20 mouse cellular contexts compared by ENCODE assay signal in genomic region chr1:132246137-132246536, GRCm38 (mm10). TPM values are rescaled to one million over a fixed set of nuclear protein-coding genes. Genes with fewer than 3 reads are reported as not detected.
DNase-seq lines count a peak whose midpoint lies in the region; ATAC-seq and TF ChIP-seq lines count a peak whose summit lies in the region.
"Had no signal": no experiment of that assay in that cellular context is flagged by ENCODE, and none has a peak within 500 bp of the region (broad histone marks: within the 10 kb centered on the region; RNA-seq: fewer than 3 reads in every experiment).

No protein-coding gene starts in this region.

- no peaks in the 10 kb centered on the region for H3K27me3 ChIP-seq in heart, embryonic 11.5 days (ENCODE audit: control insufficient read depth, insufficient read depth, low read length)
- H3K27me3 ChIP-seq in MEL (ENCODE audit: control insufficient read depth in 1 of 2, insufficient read depth in 2 of 2, low read length in 2 of 2) = no peaks in the 10 kb centered on the region
- H3K27me3 ChIP-seq in midbrain, embryonic 15.5 days (replicated peaks) = no peaks in the 10 kb centered on the region
- H3K27me3 ChIP-seq: heart, embryonic 15.5 days; midbrain, embryonic 13.5 days; neural tube, embryonic 13.5 days had no signal

- H3K4me1 ChIP-seq in heart, embryonic 11.5 days (ENCODE audit: control insufficient read depth, insufficient read depth, low read length) = peaks cover 6% of the 10 kb centered on the region
- H3K4me1 ChIP-seq in MEL (ENCODE audit: control insufficient read depth in 1 of 2, insufficient read depth in 2 of 2, low read length in 2 of 2) = peaks cover 8 to 16% of the 10 kb centered on the region in 2 experiments; a peak in 3 of 4 replicates
- H3K4me1 ChIP-seq in midbrain, embryonic 15.5 days = no peaks in the 10 kb centered on the region
- H3K4me1 ChIP-seq: embryonic facial prominence, embryonic 10.5 days; heart, embryonic 15.5 days; midbrain, embryonic 13.5 days; neural tube, embryonic 13.5 days had no signal

- no peak for ATAC-seq in heart, embryonic 11.5 days (replicated peaks; ENCODE audit: insufficient number of reproducible peaks, low FRiP score, low TSS enrichment)
- no peak for ATAC-seq in midbrain, embryonic 15.5 days (replicated peaks)
- ATAC-seq: inflammation-experienced regulatory T-cells, adult 6 months; midbrain, embryonic 13.5 days had no signal

- 27% methylated on average over 6 of the region's 6 CpGs for WGBS in heart, embryonic 11.5 days (ENCODE audit: insufficient replicate concordance)
- WGBS in midbrain, embryonic 15.5 days = 65% methylated on average over 6 of the region's 6 CpGs

- H3K79me2 ChIP-seq in MEL (ENCODE audit: control insufficient read depth, insufficient read depth, low read length, poor library complexity) = no peaks in the 10 kb centered on the region

- no peak overlapping the region for H3K4me2 ChIP-seq in heart, embryonic 11.5 days
- H3K4me2 ChIP-seq in midbrain, embryonic 15.5 days = no peak overlapping the region
- H3K4me2 ChIP-seq: heart, embryonic 15.5 days; midbrain, embryonic 13.5 days; neural tube, embryonic 13.5 days had no signal

- no peak overlapping the region for H3K9ac ChIP-seq in heart, embryonic 11.5 days (ENCODE audit: low read depth, low read length)
- peak overlapping the region; percentile 5 for H3K9ac ChIP-seq in MEL (ENCODE audit: control insufficient read depth, low read depth, low read length, poor library complexity, severe bottlenecking)
- H3K9ac ChIP-seq in midbrain, embryonic 15.5 days = no peak overlapping the region
- H3K9ac ChIP-seq: heart, embryonic 15.5 days; midbrain, embryonic 13.5 days; neural tube, embryonic 13.5 days had no signal

- peak; percentile 21 to 58 for DNase-seq in heart, adult 9 months (ENCODE audit: low spot score in 2 of 2)
- DNase-seq in MEL (ENCODE audit: low read depth, low spot score) (peak; percentile 84), liver (peak; percentile 31)
- peak; percentile 51 for DNase-seq in lung, postnatal 36 days
- DNase-seq in frontal cortex, postnatal 36 days (ENCODE audit: low spot score in 2 of 2) = no peak
- DNase-seq in thymus, postnatal 25 days = no peak
- DNase-seq: cerebellum, adult 9-11 months; retina, postnatal 1 day had no signal

- H3K9me3 ChIP-seq in heart, embryonic 11.5 days (replicated peaks; ENCODE audit: control insufficient read depth, low read length) = no peaks in the 10 kb centered on the region
- no peaks in the 10 kb centered on the region for H3K9me3 ChIP-seq in MEL (replicated peaks; ENCODE audit: insufficient read depth, low read length)
- no peaks in the 10 kb centered on the region for H3K9me3 ChIP-seq in midbrain, embryonic 15.5 days
- H3K9me3 ChIP-seq: embryonic facial prominence, embryonic 10.5 days; heart, embryonic 15.5 days; midbrain, embryonic 13.5 days; neural tube, embryonic 13.5 days had no signal

- no peak for TF ChIP-seq POLR2A in MEL (IDR thresholded peaks at IDR 0.05; ENCODE audit: control insufficient read depth in 1 of 2, insufficient read depth in 1 of 2, low read depth in 1 of 2, low read length in 2 of 2, poor library complexity in 1 of 2)

- no peak overlapping the region for H3K27ac ChIP-seq in heart, embryonic 11.5 days (ENCODE audit: low read depth, low read length)
- H3K27ac ChIP-seq in MEL (ENCODE audit: control insufficient read depth, low read depth, low read length) = peak overlapping the region; percentile 15; the same call in 1 of the 2 replicates
- no peak overlapping the region; the same call in 1 of the 2 replicates for H3K27ac ChIP-seq in midbrain, embryonic 15.5 days
- H3K27ac ChIP-seq: embryonic facial prominence, embryonic 10.5 days; heart, embryonic 15.5 days; midbrain, embryonic 13.5 days; neural tube, embryonic 13.5 days had no signal

- no peak for TF ChIP-seq RAD21 in MEL (IDR thresholded peaks at IDR 0.05; ENCODE audit: low read depth, low read length)

- H3K36me3 ChIP-seq in heart, embryonic 11.5 days (ENCODE audit: control insufficient read depth, insufficient read depth, low read length) = no peaks in the 10 kb centered on the region
- H3K36me3 ChIP-seq in MEL (ENCODE audit: control insufficient read depth in 1 of 2, insufficient read depth in 2 of 2, low read length in 2 of 2) = peaks cover 0 to 12% of the 10 kb centered on the region in 2 experiments; a peak in 2 of 4 replicates
- H3K36me3 ChIP-seq in midbrain, embryonic 15.5 days (replicated peaks) = no peaks in the 10 kb centered on the region
- H3K36me3 ChIP-seq: embryonic facial prominence, embryonic 10.5 days; heart, embryonic 15.5 days; midbrain, embryonic 13.5 days had no signal

- TF ChIP-seq CTCF in MEL (IDR thresholded peaks at IDR 0.05 in 2 of 3, conservative IDR thresholded peaks at IDR 0.05 in 1 of 3; ENCODE audit: control insufficient read depth in 1 of 3, insufficient read depth in 1 of 3, low read depth in 2 of 3, low read length in 3 of 3, poor library complexity in 1 of 3, severe bottlenecking in 1 of 3) = no peak

- TF ChIP-seq EP300 in MEL (IDR thresholded peaks at IDR 0.05; ENCODE audit: low read depth in 1 of 2, low read length in 2 of 2) = peak; percentile 78 to 88

- no peak overlapping the region for H3K4me3 ChIP-seq in heart, embryonic 11.5 days (ENCODE audit: low read depth, low read length)
- H3K4me3 ChIP-seq in MEL (ENCODE audit: control insufficient read depth in 1 of 2, insufficient read depth in 1 of 2, low read depth in 2 of 2, low read length in 2 of 2) = no peak overlapping the region
- no peak overlapping the region for H3K4me3 ChIP-seq in midbrain, embryonic 15.5 days
- H3K4me3 ChIP-seq: embryonic facial prominence, embryonic 10.5 days; heart, embryonic 15.5 days; midbrain, embryonic 13.5 days; neural tube, embryonic 13.5 days had no signal

TF ChIP-seq in MEL, 35 proteins besides CTCF, POLR2A, EP300 and RAD21 (continues in another document):
- 0 out of 2 replicates have a peak, but pooled peaks have one; percentile 56 for TF ChIP-seq MAZ (IDR thresholded peaks at IDR 0.05; ENCODE audit: low read depth, low read length)
- TF ChIP-seq ETS1 (IDR thresholded peaks at IDR 0.05; ENCODE audit: low read depth, low read length) = peak; percentile 95
- no peak for TF ChIP-seq ZMIZ1 (IDR thresholded peaks at IDR 0.05; ENCODE audit: low read depth, low read length)
- peak; percentile 98 for TF ChIP-seq BHLHE40 (IDR thresholded peaks at IDR 0.05; ENCODE audit: borderline replicate concordance, low read depth, low read length)
- TF ChIP-seq GATA1 (IDR thresholded peaks at IDR 0.05; ENCODE audit: low read depth, low read length) = peak; percentile 94
- no peak for TF ChIP-seq TBP (IDR thresholded peaks at IDR 0.05; ENCODE audit: low read depth, low read length)
- peak; percentile 83 for TF ChIP-seq USF1 (IDR thresholded peaks at IDR 0.05; ENCODE audit: low read depth, low read length)
- 0 out of 4 replicates have a peak, but pooled peaks of 1 of the 2 experiments have one; percentile 21 for TF ChIP-seq USF2 (IDR thresholded peaks at IDR 0.05; ENCODE audit: borderline replicate concordance in 1 of 2, insufficient read depth in 1 of 2, low read depth in 1 of 2, low read length in 2 of 2)
- TF ChIP-seq KAT2A (conservative IDR thresholded peaks at IDR 0.05; ENCODE audit: low read depth, low read length) = no peak
- peak; percentile 87 for TF ChIP-seq RCOR1 (IDR thresholded peaks at IDR 0.05; ENCODE audit: low read depth, low read length)
- 0 out of 2 replicates have a peak, but pooled peaks have one; percentile 24 for TF ChIP-seq ELF1 (IDR thresholded peaks at IDR 0.05; ENCODE audit: low read depth, low read length)
- no peak for TF ChIP-seq GABPA (IDR thresholded peaks at IDR 0.05; ENCODE audit: low read depth, low read length)
- TF ChIP-seq MEF2A (IDR thresholded peaks at IDR 0.05; ENCODE audit: extremely low read depth, insufficient replicate concordance, low read depth, low read length, poor library complexity, severe bottlenecking) = no peak
- TF ChIP-seq NRF1 (IDR thresholded peaks at IDR 0.05; ENCODE audit: insufficient read depth, low read depth, low read length, poor library complexity, severe bottlenecking) = no peak
- peak; percentile 85 for TF ChIP-seq TCF12 (IDR thresholded peaks at IDR 0.05; ENCODE audit: low read depth, low read length)
- no peak for TF ChIP-seq SMC3 (IDR thresholded peaks at IDR 0.05; ENCODE audit: low read depth, low read length)
- TF ChIP-seq ZNF384 (IDR thresholded peaks at IDR 0.05; ENCODE audit: low read depth, low read length) = peak; percentile 24
- TF ChIP-seq POLR2AphosphoS5 (IDR thresholded peaks at IDR 0.05; ENCODE audit: borderline replicate concordance, low read depth, low read length) = no peak
- no peak for TF ChIP-seq CHD1 (IDR thresholded peaks at IDR 0.05; ENCODE audit: low read depth, low read length)
- no peak for TF ChIP-seq UBTF (IDR thresholded peaks at IDR 0.05; ENCODE audit: borderline replicate concordance, insufficient read depth, low read depth, low read length)

RNA-seq across cellular contexts. Expression of gene Gm10188, which starts 16.6 kb away (rescaled TPM):
- polyA plus RNA-seq in heart, embryonic 11.5 days (2014; fragmentation: Nextera tagmentation; extraction: Ambion mirVana) = not detected in 2 replicates
- total RNA-seq in MEL (2012; rRNA removed) = not detected in 2 replicates
- polyA plus RNA-seq in MEL (2012; ENCODE audit: insufficient read depth in 1 of 2, insufficient read length in 2 of 2, low read depth in 1 of 2, low replicate concordance in 2 of 2, missing spikeins in 1 of 2) = not detected
- polyA plus RNA-seq in midbrain, embryonic 15.5 days (2015; fragmentation: Nextera tagmentation; extraction: Ambion mirVana) = 0.58 TPM in 1 of 2 replicates, not detected in the other
- total RNA-seq: left cerebral cortex, adult 18-20 months had no signal
- polyA plus RNA-seq: brain, embryonic 14.5 days; C2C12; embryonic facial prominence, embryonic 10.5 days; heart, embryonic 15.5 days; inflammation-experienced regulatory T-cells, adult 6 months; kidney, embryonic 16.5 days; limb, embryonic 14.5 days; neural tube, embryonic 13.5 days had no signal

RNA-seq across cellular contexts. Expression of gene Klhdc8a, which starts 52.3 kb away (rescaled TPM):
- polyA plus RNA-seq in heart, embryonic 11.5 days (2014; fragmentation: Nextera tagmentation; extraction: Ambion mirVana) = 0.45 and 0.56 TPM in 2 replicates
- not detected in 2 replicates for total RNA-seq in MEL (2012; rRNA removed)
- not detected for polyA plus RNA-seq in MEL (2012; ENCODE audit: insufficient read depth in 1 of 2, insufficient read length in 2 of 2, low read depth in 1 of 2, low replicate concordance in 2 of 2, missing spikeins in 1 of 2)
- polyA plus RNA-seq in midbrain, embryonic 15.5 days (2015; fragmentation: Nextera tagmentation; extraction: Ambion mirVana) = 10.7 and 11.5 TPM in 2 replicates
- polyA plus RNA-seq: inflammation-experienced regulatory T-cells, adult 6 months had no signal

RNA-seq across cellular contexts. Expression of gene AC124108.1, which starts 54.9 kb away (rescaled TPM):
- polyA plus RNA-seq in heart, embryonic 11.5 days (2014; fragmentation: Nextera tagmentation; extraction: Ambion mirVana) = 0.03 TPM in 1 of 2 replicates, not detected in the other
- not detected in 2 replicates for total RNA-seq in MEL (2012; rRNA removed)
- polyA plus RNA-seq in MEL (2012; ENCODE audit: insufficient read depth in 1 of 2, insufficient read length in 2 of 2, low read depth in 1 of 2, low replicate concordance in 2 of 2, missing spikeins in 1 of 2) = not detected
- 3.7 and 3.8 TPM in 2 replicates for polyA plus RNA-seq in midbrain, embryonic 15.5 days (2015; fragmentation: Nextera tagmentation; extraction: Ambion mirVana)
- polyA plus RNA-seq: heart, embryonic 15.5 days; inflammation-experienced regulatory T-cells, adult 6 months had no signal

RNA-seq across cellular contexts. Expression of gene Lemd1, which starts 54.9 kb away (rescaled TPM):
- polyA plus RNA-seq in heart, embryonic 11.5 days (2014; fragmentation: Nextera tagmentation; extraction: Ambion mirVana) = not detected in 2 replicates
- not detected in 2 replicates for total RNA-seq in MEL (2012; rRNA removed)
- not detected for polyA plus RNA-seq in MEL (2012; ENCODE audit: insufficient read depth in 1 of 2, insufficient read length in 2 of 2, low read depth in 1 of 2, low replicate concordance in 2 of 2, missing spikeins in 1 of 2)
- polyA plus RNA-seq in midbrain, embryonic 15.5 days (2015; fragmentation: Nextera tagmentation; extraction: Ambion mirVana) = 14.9 and 19.8 TPM in 2 replicates
- polyA plus RNA-seq: heart, embryonic 15.5 days; inflammation-experienced regulatory T-cells, adult 6 months had no signal

Comparison
In these comparisons a context has a peak if more than half of its experiments do, and no peak if none do; other contexts are left out.
1. DNase-seq: peak in heart, adult 9 months (2 of 2), MEL (single experiment), liver (single experiment) and lung, postnatal 36 days (single experiment); none in frontal cortex, postnatal 36 days (0 of 2) and thymus, postnatal 25 days (single experiment).